Mouse (Mus musculus) limb, embryonic 14.5 days (tissue): ENCODE measurements around the gene Fam213a. TPM values are rescaled to one million over a fixed set of nuclear protein-coding genes. Genes with fewer than 3 reads are reported as not detected.

Experiments used
- ATAC-seq: fragments of 200-750 bp; cut with Nextera tagmentation; 2 replicates; pipeline ENCODE4 v1.8.0; 2017; ENCODE audit warnings: low read depth, moderate number of reproducible peaks, moderate TSS enrichment; ENCODE audit not compliant: low FRiP score
- DNase-seq: peaks from one replicate; pipeline ENCODE4 v3.0.0-alpha.2; 2015; ENCODE audit warnings: low spot score
- H3K27ac ChIP-seq: fragments of 300-500 bp; sonication (generic); replicated peaks from 2 replicates; pipeline ENCODE4 v1.5.1; 2014; ENCODE audit warnings: low read depth, mild to moderate bottlenecking, low read length, moderate library complexity, mixed read lengths
- H3K27me3 ChIP-seq: fragments of 300-500 bp; sonication (generic); 2 replicates; pipeline ENCODE4 v1.6.1; 2014; ENCODE audit warnings: low read length, mixed read lengths; ENCODE audit not compliant: control insufficient read depth, insufficient read depth
- H3K36me3 ChIP-seq: fragments of 300-500 bp; sonication (generic); 2 replicates; pipeline ENCODE4 v1.6.1; 2014; ENCODE audit warnings: mild to moderate bottlenecking, low read length, moderate library complexity, mixed read lengths; ENCODE audit not compliant: control insufficient read depth, insufficient read depth
- H3K4me1 ChIP-seq: fragments of 300-500 bp; sonication (generic); 2 replicates; pipeline ENCODE4 v1.6.1; 2014; ENCODE audit warnings: antibody characterized with exemption, low read length, mixed read lengths; ENCODE audit not compliant: control insufficient read depth, insufficient read depth
- H3K4me2 ChIP-seq: fragments of 300-500 bp; sonication (generic); replicated peaks from 2 replicates; pipeline ENCODE4 v1.6.1; 2014; ENCODE audit warnings: low read depth, mild to moderate bottlenecking, low read length, moderate library complexity; ENCODE audit not compliant: severe bottlenecking
- H3K4me3 ChIP-seq: fragments of 300-500 bp; sonication (generic); replicated peaks from 2 replicates; pipeline ENCODE4 v1.5.1; 2014; ENCODE audit warnings: low read length
- H3K9ac ChIP-seq: fragments of 300-500 bp; sonication (generic); 2 replicates; pipeline ENCODE4 v1.6.1; 2014; ENCODE audit warnings: mild to moderate bottlenecking, low read depth, low read length, moderate library complexity; ENCODE audit not compliant: severe bottlenecking
- H3K9me3 ChIP-seq: fragments of 300-500 bp; sonication (generic); 2 replicates; pipeline ENCODE4 v1.6.1; 2016; ENCODE audit warnings: low read length; ENCODE audit not compliant: control insufficient read depth
- POLR2A ChIP-seq: fragments of 200-500 bp; IDR thresholded peaks from 2 replicates; pipeline ENCODE4 v1.8.0; 2012; ENCODE audit warnings: inconsistent platforms, mild to moderate bottlenecking, moderate library complexity, borderline replicate concordance; ENCODE audit not compliant: insufficient read depth, insufficient read length; ENCODE audit errors: extremely low read depth
- WGBS: fragments of 180-500 bp; shearing (Covaris S2); extraction: QIAGEN DNeasy Blood & Tissue Kit; methylation state at CpG from one replicate; pipeline ENCODE4 v1.1.7; 2014; 5-methylcytosine and 5-hydroxymethylcytosine counted together
- polyA plus RNA-seq, 2 experiments: library from polyadenylated mRNA; depleted of rRNA in 1 of 2; stranded (reverse) in 1 of 2; unstranded in 1 of 2; fragments of >200 nt; fragmentation: Nextera tagmentation in 1 of 2; extraction: Ambion mirVana in 1 of 2; gene quantifications; 2 replicates each; pipeline versions ENCODE4 v1.2.1 to v1.2.3; 2012 to 2014

Gene Fam213a
- polyA plus RNA-seq, 2 experiments: 19.6 to 27.1 TPM

GRCm38 (mm10) chr14:40965507-40966356 is 47.9 kb downstream of the Fam213a start:
- DNase-seq (peak; percentile 22), ATAC-seq (no peak)
- H3K36me3 ChIP-seq: no peaks in the 10 kb centered on the region
- no peaks in the 10 kb centered on the region for H3K27me3 ChIP-seq
- peaks cover 30% of the 10 kb centered on the region for H3K4me1 ChIP-seq
- peak overlapping the region; percentile 92 for H3K9ac ChIP-seq
- no peak for TF ChIP-seq POLR2A
- peak overlapping the region; percentile 84 for H3K4me3 ChIP-seq
- under 1% methylated on average over 14 of the region's 15 CpGs for WGBS
- peak overlapping the region; percentile 84 for H3K27ac ChIP-seq
- no peaks in the 10 kb centered on the region for H3K9me3 ChIP-seq
- H3K4me2 ChIP-seq: peak overlapping the region; percentile 76

DNA sequence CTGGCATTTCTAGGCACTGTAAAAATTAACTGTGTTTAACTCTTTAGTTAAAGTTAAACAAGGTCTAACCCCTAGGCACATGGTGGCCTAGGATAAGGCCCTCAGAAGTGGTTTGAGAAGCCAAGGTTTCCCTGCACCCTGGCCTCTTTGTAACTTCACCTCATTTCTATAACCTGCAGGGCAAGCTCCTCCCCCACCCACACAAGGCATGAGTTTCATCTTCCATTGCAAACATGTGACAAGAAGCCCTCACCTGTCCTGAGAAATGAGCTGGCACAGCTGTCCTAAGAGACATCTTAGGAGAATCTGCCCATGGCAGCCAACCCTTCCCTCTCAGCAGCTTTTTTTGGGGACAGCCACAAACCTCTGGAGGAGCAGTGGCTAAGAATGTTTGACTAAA is 48.7 kb downstream of the Fam213a start:
- H3K27ac ChIP-seq: no peak overlapping the region
- H3K9ac ChIP-seq: no peak overlapping the region; the same call in 1 of the 2 replicates
- H3K27me3 ChIP-seq: no peaks in the 10 kb centered on the region
- no peak for DNase-seq
- H3K4me2 ChIP-seq: peak overlapping the region; percentile 76
- peaks cover 38% of the 10 kb centered on the region for H3K4me1 ChIP-seq
- no peak for TF ChIP-seq POLR2A
- ATAC-seq: no peak
- H3K36me3 ChIP-seq: no peaks in the 10 kb centered on the region
- H3K9me3 ChIP-seq: no peaks in the 10 kb centered on the region
- peak overlapping the region; percentile 84 for H3K4me3 ChIP-seq

DNA sequence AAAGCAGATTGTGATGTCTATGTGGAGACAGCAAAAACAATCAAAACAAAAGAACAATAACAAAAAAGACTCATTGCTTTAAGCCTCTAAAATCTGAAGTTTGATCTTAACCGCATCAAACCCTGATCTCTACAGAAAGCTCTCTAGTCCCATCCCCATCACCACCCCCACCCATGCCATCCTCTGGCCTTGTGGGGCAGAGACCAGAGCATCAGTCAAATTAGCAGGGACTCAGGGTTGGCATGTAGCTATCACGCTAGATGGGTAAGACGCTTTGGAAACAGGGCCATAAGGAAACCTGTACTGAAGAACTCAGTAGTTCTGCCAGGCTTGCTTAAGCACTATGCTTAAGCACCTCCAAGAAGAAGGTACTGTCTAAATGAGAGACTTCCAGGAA is 49.4 kb downstream of the Fam213a start:
- H3K9me3 ChIP-seq: no peaks in the 10 kb centered on the region
- H3K9ac ChIP-seq: no peak overlapping the region
- H3K27me3 ChIP-seq: no peaks in the 10 kb centered on the region
- WGBS: 96% methylated on average over 3 of the region's 3 CpGs
- ATAC-seq (no peak), DNase-seq (no peak)
- TF ChIP-seq POLR2A: no peak
- no peaks in the 10 kb centered on the region for H3K36me3 ChIP-seq
- H3K4me2 ChIP-seq: no peak overlapping the region
- H3K4me3 ChIP-seq: no peak overlapping the region
- H3K27ac ChIP-seq: no peak overlapping the region
- peaks cover 44% of the 10 kb centered on the region for H3K4me1 ChIP-seq

DNA sequence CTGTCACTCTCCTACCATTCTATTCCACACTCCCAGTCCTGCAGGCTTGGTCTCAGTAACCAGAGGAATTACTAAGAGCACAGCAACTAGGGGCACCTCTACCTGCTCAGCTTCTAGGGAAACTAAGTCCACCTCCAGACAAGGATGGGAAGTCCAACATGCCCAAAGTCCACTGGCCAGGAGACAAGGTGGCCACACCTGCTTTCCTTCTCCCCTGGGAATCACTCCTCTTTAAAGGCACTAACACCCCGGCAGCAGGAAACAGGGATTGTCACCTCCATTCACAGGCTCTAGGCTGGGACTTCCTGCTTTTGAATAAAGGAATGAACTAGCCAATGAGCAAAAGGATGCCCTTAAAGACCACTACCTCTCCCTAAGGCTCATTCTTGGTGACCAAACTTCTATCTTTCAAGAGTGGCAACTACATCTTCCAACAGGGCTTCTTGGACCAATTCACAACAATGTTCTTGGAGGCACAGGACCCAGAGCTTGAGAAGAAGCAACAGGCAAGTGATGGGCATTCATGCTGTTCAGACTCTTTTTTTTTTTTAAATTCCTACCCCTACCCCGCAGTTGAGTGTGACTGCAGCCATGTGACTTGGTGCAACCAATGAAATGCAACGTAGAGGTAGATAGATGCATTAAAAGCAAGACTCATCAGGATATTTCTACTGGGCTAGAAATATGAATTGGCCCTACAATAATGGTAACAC is 49.9 kb downstream of the Fam213a start:
- 68% methylated on average over 3 of the region's 3 CpGs for WGBS
- no peaks in the 10 kb centered on the region for H3K27me3 ChIP-seq
- H3K27ac ChIP-seq: no peak overlapping the region
- H3K4me3 ChIP-seq: no peak overlapping the region
- H3K9me3 ChIP-seq: no peaks in the 10 kb centered on the region
- peaks cover 50% of the 10 kb centered on the region for H3K4me1 ChIP-seq
- no peak for TF ChIP-seq POLR2A
- H3K4me2 ChIP-seq: no peak overlapping the region
- DNase-seq (no peak), ATAC-seq (no peak)
- H3K9ac ChIP-seq: no peak overlapping the region
- H3K36me3 ChIP-seq: no peaks in the 10 kb centered on the region

DNA sequence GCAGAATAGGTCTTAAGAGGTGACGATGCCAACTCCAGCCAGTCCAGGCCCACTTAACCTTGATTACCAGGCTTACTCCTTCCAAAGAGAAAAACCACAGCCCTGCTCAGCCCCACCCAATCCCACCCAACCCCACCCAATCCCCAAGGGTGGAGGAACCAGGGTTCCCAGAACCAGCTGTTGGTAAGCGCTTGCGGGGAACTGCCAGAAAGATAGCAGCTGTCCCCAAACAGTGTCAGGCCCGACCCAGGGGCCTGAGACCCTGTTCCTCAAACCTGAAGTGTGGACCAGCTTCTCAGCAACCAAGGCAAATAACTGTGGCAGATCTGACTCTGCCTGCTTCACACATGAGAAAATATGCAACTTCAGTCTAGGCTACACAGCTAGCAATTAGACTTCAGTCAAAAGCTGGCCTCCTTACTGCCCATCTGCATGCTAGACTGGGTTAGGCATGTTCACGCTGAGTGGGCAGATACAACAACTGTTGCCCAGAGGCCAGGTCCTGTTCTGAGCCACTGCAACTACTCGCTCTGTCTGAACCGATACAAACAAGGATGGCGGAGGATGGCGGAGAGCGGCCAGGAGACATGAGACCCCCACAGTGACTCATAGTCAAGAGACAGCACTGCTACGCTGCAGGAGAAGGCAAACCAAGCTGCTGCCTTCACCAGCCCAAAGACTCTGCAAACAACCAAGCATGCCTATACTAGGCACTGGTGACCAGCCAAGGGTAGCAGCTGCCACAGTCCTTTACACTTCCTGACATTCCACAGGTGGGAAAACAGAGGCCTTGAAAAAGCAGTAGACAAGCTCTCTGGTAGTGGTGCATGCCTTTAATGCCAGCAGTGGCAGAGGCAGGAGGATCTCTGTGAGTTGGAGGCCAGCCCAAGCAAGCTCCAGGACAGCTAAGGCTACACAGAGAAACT is 51.0 kb downstream of the Fam213a start:
- Histone ChIP-seq H3K4me3 (no peak overlapping the region), H3K4me1 (peaks cover 56% of the 10 kb centered on the region), H3K27ac (no peak overlapping the region), H3K9ac (no peak overlapping the region), H3K4me2 (no peak overlapping the region), H3K27me3 (no peaks in the 10 kb centered on the region), H3K36me3 (no peaks in the 10 kb centered on the region), H3K9me3 (no peaks in the 10 kb centered on the region)
- DNase-seq (no peak), ATAC-seq (no peak)
- WGBS: 77% methylated on average over 11 of the region's 11 CpGs
- no peak for TF ChIP-seq POLR2A
